Mouse (Mus musculus): ENCODE data around the gene Mknk2.

The Mknk2 gene

GRCm38 (mm10) chr10:80677942-80678436, at the start of gene Mknk2:
Gene Mknk2 (minus strand): TSS chr10:80678112.
- DNase-seq, result peak; percentile 97 to 98

GRCm38 (mm10) chr10:80717281-80717680, 39.4 kb upstream of the Mknk2 start:
- no peak for DNase-seq

- DNase-seq, result no peak
Measured at GRCm38 (mm10) chr10:80710834-80711233, 32.9 kb upstream of the Mknk2 start.

- no peak for DNase-seq
Measured at GRCm38 (mm10) chr10:80705479-80705878, 27.6 kb upstream of the Mknk2 start.

- no peak for DNase-seq
Measured at GRCm38 (mm10) chr10:80705033-80705432, 27.1 kb upstream of the Mknk2 start.

- no peak for DNase-seq
Measured at GRCm38 (mm10) chr10:80704418-80704817, 26.5 kb upstream of the Mknk2 start.

GRCm38 (mm10) chr10:80703643-80704042, 25.7 kb upstream of the Mknk2 start:
- DNase-seq, result no peak

GRCm38 (mm10) chr10:80702536-80703390, 24.9 kb upstream of the Mknk2 start:
- DNase-seq, result peak; percentile 97 to 98

- DNase-seq, result peak; percentile 100
Measured at GRCm38 (mm10) chr10:80701721-80702535, 24.0 kb upstream of the Mknk2 start, which contains the start of the genes Mob3a and Izumo4. Gene Mob3a (minus strand): TSS chr10:80701977. Gene Izumo4 (plus strand): TSS chr10:80702184.

GRCm38 (mm10) chr10:80700732-80701131, 22.8 kb upstream of the Mknk2 start:
- DNase-seq, result no peak

- DNase-seq, result no peak
Measured at GRCm38 (mm10) chr10:80700038-80700504, 22.2 kb upstream of the Mknk2 start.

- no peak for DNase-seq
Measured at GRCm38 (mm10) chr10:80698605-80699004, 20.7 kb upstream of the Mknk2 start.

- DNase-seq, result no peak
Measured at GRCm38 (mm10) chr10:80697812-80698211, 19.9 kb upstream of the Mknk2 start.

GRCm38 (mm10) chr10:80697393-80697787, 19.5 kb upstream of the Mknk2 start:
- no peak for DNase-seq

- no peak for DNase-seq
Measured at GRCm38 (mm10) chr10:80696502-80697392, 18.8 kb upstream of the Mknk2 start.

GRCm38 (mm10) chr10:80695801-80696501, 18.0 kb upstream of the Mknk2 start:
- DNase-seq, result peak in 1 of 2 experiments; percentile 28

GRCm38 (mm10) chr10:80695186-80695585, 17.3 kb upstream of the Mknk2 start:
- peak; percentile 86 to 87 for DNase-seq

GRCm38 (mm10) chr10:80694159-80694938, 16.4 kb upstream of the Mknk2 start:
- DNase-seq, result no peak

- peak in 1 of 2 experiments; percentile 18 for DNase-seq
Measured at GRCm38 (mm10) chr10:80693401-80694045, 15.6 kb upstream of the Mknk2 start.
